Mouse (Mus musculus): ENCODE results near the gene Prkra. TPM values are rescaled to one million over a fixed set of nuclear protein-coding genes. Genes with fewer than 3 reads are reported as not detected.

The Prkra gene
- polyA plus RNA-seq, 1 experiment from 2014 or later: 25.1 TPM

Other genes starting within 250 kb of the Prkra start
- gene Osbpl6, start 241.5 kb downstream of the Prkra start, polyA plus RNA-seq (2018): not detected in 3 replicates
- 0.33 TPM in 1 of 3 replicates, not detected in the others for gene Pjvk, start 461 bp upstream of the Prkra start, polyA plus RNA-seq (2018)
- 4.1 to 7.0 TPM (median 6.1 TPM) in 3 replicates for gene Fkbp7, start 25.1 kb upstream of the Prkra start, polyA plus RNA-seq (2018)
- gene Plekha3, start 27.3 kb upstream of the Prkra start, polyA plus RNA-seq (2018): 15.9 to 37.6 TPM (median 24.8 TPM) in 3 replicates

Data from macrophage (primary cell).